Comparison of ENCODE assay signal across 8 mouse cellular contexts in genomic region chr7:45451344-45451982, GRCm38 (mm10). TPM values are rescaled to one million over a fixed set of nuclear protein-coding genes. Genes with fewer than 3 reads are reported as not detected.
DNase-seq lines count a peak whose midpoint lies in the region; ATAC-seq and TF ChIP-seq lines count a peak whose summit lies in the region.

No protein-coding gene starts in this region.

- peak overlapping the region; percentile 57 for H3K4me3 ChIP-seq in E14TG2a.4 (replicated peaks; ENCODE audit: low read length)
- 0 out of 2 replicates have a peak overlapping the region, but pooled peaks have one; percentile 10 for H3K4me3 ChIP-seq in forebrain, embryonic 12.5 days (replicated peaks)
- no peak overlapping the region for H3K4me3 ChIP-seq in heart, postnatal 0 days (ENCODE audit: low read depth, low read length)
- no peak overlapping the region for H3K4me3 ChIP-seq in liver, embryonic 14.5 days (ENCODE audit: insufficient read depth in 1 of 2, low read depth in 2 of 2, low read length in 2 of 2)

- H3K36me3 ChIP-seq in E14TG2a.4 (ENCODE audit: insufficient read depth, low read length) = peaks cover 65% of the 10 kb centered on the region
- H3K36me3 ChIP-seq in forebrain, embryonic 12.5 days (replicated peaks) = peaks cover 42% of the 10 kb centered on the region
- peaks cover 65% of the 10 kb centered on the region for H3K36me3 ChIP-seq in heart, postnatal 0 days (replicated peaks; ENCODE audit: control insufficient read depth, insufficient read depth, low read length)
- H3K36me3 ChIP-seq in liver, embryonic 14.5 days (replicated peaks; ENCODE audit: control insufficient read depth, insufficient read depth, low read depth) = no peaks in the 10 kb centered on the region; the same call in 1 of the 2 replicates

- no peak for TF ChIP-seq EP300 in heart, postnatal 0 days (IDR thresholded peaks at IDR 0.05; ENCODE audit: low read depth)
- no peak for TF ChIP-seq EP300 in liver, embryonic 14.5 days (IDR thresholded peaks at IDR 0.05; ENCODE audit: low read depth)

- H3K9ac ChIP-seq in forebrain, embryonic 12.5 days = no peak overlapping the region
- H3K9ac ChIP-seq in heart, postnatal 0 days (replicated peaks; ENCODE audit: low read depth, low read length) = no peak overlapping the region
- H3K9ac ChIP-seq in liver, embryonic 14.5 days (replicated peaks) = no peak overlapping the region

- ATAC-seq in forebrain, embryonic 12.5 days (ENCODE audit: low FRiP score) = peak; percentile 81
- ATAC-seq in heart, postnatal 0 days (ENCODE audit: insufficient read depth, low read depth) = peak; percentile 76
- ATAC-seq in liver, embryonic 14.5 days (ENCODE audit: insufficient read depth) = peak; percentile 77

- H3K4me1 ChIP-seq in E14TG2a.4 (replicated peaks; ENCODE audit: low read depth, low read length) = peaks cover 70% of the 10 kb centered on the region
- H3K4me1 ChIP-seq in forebrain, embryonic 12.5 days = peaks cover 7% of the 10 kb centered on the region; the same call in 1 of the 2 replicates
- H3K4me1 ChIP-seq in heart, postnatal 0 days (ENCODE audit: control insufficient read depth, insufficient read depth) = no peaks in the 10 kb centered on the region
- peaks cover 6 to 9% of the 10 kb centered on the region in 2 experiments for H3K4me1 ChIP-seq in liver, embryonic 14.5 days (replicated peaks; ENCODE audit: control insufficient read depth in 2 of 2, insufficient read depth in 2 of 2, low read length in 1 of 2)

- 0 out of 2 replicates have a peak overlapping the region, but pooled peaks have one; percentile 13 for H3K27ac ChIP-seq in forebrain, embryonic 12.5 days
- H3K27ac ChIP-seq in heart, postnatal 0 days (ENCODE audit: low read depth) = no peak overlapping the region
- H3K27ac ChIP-seq in liver, embryonic 14.5 days = no peak overlapping the region

- peak; percentile 95 for TF ChIP-seq CTCF in E14TG2a.4 (conservative IDR thresholded peaks at IDR 0.05; ENCODE audit: low read length)
- TF ChIP-seq CTCF in heart, postnatal 0 days (IDR thresholded peaks at IDR 0.05; ENCODE audit: low read depth) = peak; percentile 81
- peak; percentile 98 for TF ChIP-seq CTCF in liver, embryonic 14.5 days (IDR thresholded peaks at IDR 0.05; ENCODE audit: low read depth)

- no peaks in the 10 kb centered on the region for H3K27me3 ChIP-seq in E14TG2a.4 (ENCODE audit: insufficient read depth, low read length)
- H3K27me3 ChIP-seq in forebrain, embryonic 12.5 days = no peaks in the 10 kb centered on the region
- H3K27me3 ChIP-seq in heart, postnatal 0 days (ENCODE audit: control insufficient read depth, insufficient read depth, low read length) = no peaks in the 10 kb centered on the region
- no peaks in the 10 kb centered on the region for H3K27me3 ChIP-seq in liver, embryonic 14.5 days (ENCODE audit: control insufficient read depth, insufficient read depth, low read length)

- peak; percentile 86 for DNase-seq in c-Kit-positive CD71-positive TER-119-negative erythroid progenitor cells, embryonic 14.5 days (ENCODE audit: low read depth)
- DNase-seq in heart, postnatal 0 days (ENCODE audit: low spot score) = peak; percentile 74
- DNase-seq in kidney, postnatal 25 days = peak; percentile 84 to 90
- DNase-seq in liver, embryonic 14.5 days (ENCODE audit: low read depth in 3 of 3, low spot score in 3 of 3) = peak; percentile 70 to 81 (median 71)
- DNase-seq in natural killer cell, adult 2 months (ENCODE audit: low spot score in 2 of 2) = peak; percentile 72 to 88
- DNase-seq in telencephalon, adult 2 months (ENCODE audit: low read depth, low spot score) = peak; percentile 72

- 52% methylated on average over 23 of the region's 23 CpGs for WGBS in forebrain, embryonic 12.5 days
- WGBS in heart, postnatal 0 days = 56% methylated on average over 23 of the region's 23 CpGs
- 50% methylated on average over 23 of the region's 23 CpGs for WGBS in liver, embryonic 14.5 days (ENCODE audit: insufficient replicate concordance)

- H3K9me3 ChIP-seq in E14TG2a.4 (ENCODE audit: low read length) = no peaks in the 10 kb centered on the region
- no peaks in the 10 kb centered on the region for H3K9me3 ChIP-seq in forebrain, embryonic 12.5 days
- no peaks in the 10 kb centered on the region for H3K9me3 ChIP-seq in heart, postnatal 0 days (replicated peaks; ENCODE audit: control insufficient read depth, low read length)
- H3K9me3 ChIP-seq in liver, embryonic 14.5 days (ENCODE audit: control insufficient read depth, low read length) = no peaks in the 10 kb centered on the region

- H3K4me2 ChIP-seq in forebrain, embryonic 12.5 days = no peak overlapping the region
- no peak overlapping the region for H3K4me2 ChIP-seq in heart, postnatal 0 days (ENCODE audit: low read depth, low read length)
- peak overlapping the region; percentile 3; the same call in 1 of the 2 replicates for H3K4me2 ChIP-seq in liver, embryonic 14.5 days (ENCODE audit: low read depth)

RNA-seq across cellular contexts. Expression of gene Ftl1, which starts 8.2 kb away (rescaled TPM):
- polyA plus RNA-seq in forebrain, embryonic 12.5 days (2016; fragmentation: Nextera tagmentation; extraction: Ambion mirVana) = 5,523 and 5,537 TPM in 2 replicates
- total RNA-seq in heart, postnatal 0 days (2014; rRNA removed; ENCODE audit: low replicate concordance) = 1,107 and 1,211 TPM in 2 replicates
- polyA plus RNA-seq in heart, postnatal 0 days (2015; fragmentation: Nextera tagmentation; extraction: Ambion mirVana) = 2,163 and 2,221 TPM in 2 replicates
- polyA plus RNA-seq in liver, embryonic 14.5 days (2012; rRNA removed) = 1,846 and 1,956 TPM in 2 replicates
- 4,811 and 5,161 TPM in 2 replicates for polyA plus RNA-seq in liver, embryonic 14.5 days (2014; fragmentation: Nextera tagmentation; extraction: Ambion mirVana)

RNA-seq across cellular contexts. Expression of gene Ruvbl2, which starts 13.6 kb away (rescaled TPM):
- 167 and 175 TPM in 2 replicates for polyA plus RNA-seq in forebrain, embryonic 12.5 days (2016; fragmentation: Nextera tagmentation; extraction: Ambion mirVana)
- total RNA-seq in heart, postnatal 0 days (2014; rRNA removed; ENCODE audit: low replicate concordance) = 76.9 and 106 TPM in 2 replicates
- polyA plus RNA-seq in heart, postnatal 0 days (2015; fragmentation: Nextera tagmentation; extraction: Ambion mirVana) = 31.0 and 34.2 TPM in 2 replicates
- 65.7 and 69.5 TPM in 2 replicates for polyA plus RNA-seq in liver, embryonic 14.5 days (2012; rRNA removed)
- polyA plus RNA-seq in liver, embryonic 14.5 days (2014; fragmentation: Nextera tagmentation; extraction: Ambion mirVana) = 67.5 and 82.7 TPM in 2 replicates

RNA-seq across cellular contexts. Expression of gene Bax, which starts 15.2 kb away (rescaled TPM):
- polyA plus RNA-seq in forebrain, embryonic 12.5 days (2016; fragmentation: Nextera tagmentation; extraction: Ambion mirVana) = 240 and 256 TPM in 2 replicates
- total RNA-seq in heart, postnatal 0 days (2014; rRNA removed; ENCODE audit: low replicate concordance) = 48.1 and 88.1 TPM in 2 replicates
- 99.2 and 101 TPM in 2 replicates for polyA plus RNA-seq in heart, postnatal 0 days (2015; fragmentation: Nextera tagmentation; extraction: Ambion mirVana)
- polyA plus RNA-seq in liver, embryonic 14.5 days (2012; rRNA removed) = 57.9 and 68.5 TPM in 2 replicates
- polyA plus RNA-seq in liver, embryonic 14.5 days (2014; fragmentation: Nextera tagmentation; extraction: Ambion mirVana) = 49.7 and 62.4 TPM in 2 replicates

RNA-seq across cellular contexts. Expression of gene Gys1, which starts 16.8 kb away (rescaled TPM):
- polyA plus RNA-seq in forebrain, embryonic 12.5 days (2016; fragmentation: Nextera tagmentation; extraction: Ambion mirVana) = 28.7 and 30.7 TPM in 2 replicates
- total RNA-seq in heart, postnatal 0 days (2014; rRNA removed; ENCODE audit: low replicate concordance) = 109 and 123 TPM in 2 replicates
- 68.3 and 70.4 TPM in 2 replicates for polyA plus RNA-seq in heart, postnatal 0 days (2015; fragmentation: Nextera tagmentation; extraction: Ambion mirVana)
- polyA plus RNA-seq in liver, embryonic 14.5 days (2012; rRNA removed) = 3.2 and 3.6 TPM in 2 replicates
- 2.8 and 3.1 TPM in 2 replicates for polyA plus RNA-seq in liver, embryonic 14.5 days (2014; fragmentation: Nextera tagmentation; extraction: Ambion mirVana)

RNA-seq across cellular contexts. Expression of gene Tulp2, which starts 30.2 kb away (rescaled TPM):
- 0.29 and 0.34 TPM in 2 replicates for polyA plus RNA-seq in forebrain, embryonic 12.5 days (2016; fragmentation: Nextera tagmentation; extraction: Ambion mirVana)
- total RNA-seq in heart, postnatal 0 days (2014; rRNA removed; ENCODE audit: low replicate concordance) = not detected in 2 replicates
- 0.15 and 0.20 TPM in 2 replicates for polyA plus RNA-seq in heart, postnatal 0 days (2015; fragmentation: Nextera tagmentation; extraction: Ambion mirVana)
- 0.06 and 0.13 TPM in 2 replicates for polyA plus RNA-seq in liver, embryonic 14.5 days (2012; rRNA removed)
- polyA plus RNA-seq in liver, embryonic 14.5 days (2014; fragmentation: Nextera tagmentation; extraction: Ambion mirVana) = 0.47 and 0.57 TPM in 2 replicates

Comparison
In these comparisons a context has a peak if more than half of its experiments do, and no peak if none do; other contexts are left out.
1. H3K4me3 ChIP-seq: peak in E14TG2a.4 (single experiment) and forebrain, embryonic 12.5 days (single experiment); none in heart, postnatal 0 days (single experiment) and liver, embryonic 14.5 days (0 of 2).
2. Peak in every context shown above with its lines, with median percentiles within 50 percentile points of each other: CTCF ChIP-seq, DNase-seq and ATAC-seq.